Mouse (Mus musculus) stomach, postnatal 0 days (tissue): ENCODE results near the gene Stx1a. TPM values are rescaled to one million over a fixed set of nuclear protein-coding genes. Genes with fewer than 3 reads are reported as not detected.
A peak's percentile ranks its signal among the peaks of the same experiment; 100 is the strongest.

Source experiments
- ATAC-seq: fragments of 200-750 bp; cut with Nextera tagmentation; 2 replicates; pipeline ENCODE4 v1.8.0; 2017; ENCODE audit not compliant: low FRiP score, low TSS enrichment
- DNase-seq: peaks from one replicate; pipeline ENCODE4 v3.0.0-alpha.2; 2016; ENCODE audit warnings: low spot score
- H3K27ac ChIP-seq: fragments of 300-500 bp; sonication (generic); replicated peaks from 2 replicates; pipeline ENCODE4 v1.5.1; 2014; ENCODE audit warnings: mild to moderate bottlenecking, control low read depth
- H3K27me3 ChIP-seq: fragments of 300-500 bp; sonication (generic); 2 replicates; pipeline ENCODE4 v1.6.1; 2014; ENCODE audit warnings: low read length; ENCODE audit not compliant: control insufficient read depth, insufficient read depth
- H3K36me3 ChIP-seq: fragments of 300-500 bp; sonication (generic); 2 replicates; pipeline ENCODE4 v1.6.1; 2014; ENCODE audit warnings: low read length, mixed read lengths; ENCODE audit not compliant: control insufficient read depth, insufficient read depth
- H3K4me1 ChIP-seq: fragments of 300-500 bp; sonication (generic); replicated peaks from 2 replicates; pipeline ENCODE4 v1.6.1; 2014; ENCODE audit warnings: antibody characterized with exemption; ENCODE audit not compliant: control insufficient read depth, insufficient read depth
- H3K4me2 ChIP-seq: fragments of 300-500 bp; sonication (generic); replicated peaks from 2 replicates; pipeline ENCODE4 v1.6.1; 2014; ENCODE audit warnings: low read depth, mild to moderate bottlenecking, control low read depth, moderate library complexity
- H3K4me3 ChIP-seq: fragments of 300-500 bp; sonication (generic); 2 replicates; pipeline ENCODE4 v1.5.1; 2014; ENCODE audit warnings: low read depth, low read length, control low read depth
- H3K9ac ChIP-seq: fragments of 300-500 bp; sonication (generic); 2 replicates; pipeline ENCODE4 v1.6.1; 2014; ENCODE audit warnings: mild to moderate bottlenecking, low read length, control low read depth, mixed read lengths
- H3K9me3 ChIP-seq: fragments of 300-500 bp; sonication (generic); 2 replicates; pipeline ENCODE4 v1.6.1; 2016; ENCODE audit warnings: low read length; ENCODE audit not compliant: control insufficient read depth
- CTCF ChIP-seq: IDR thresholded peaks from 2 replicates; pipeline ENCODE4 v1.5.1; 2016; ENCODE audit warnings: antibody characterized with exemption, low read depth, mild to moderate bottlenecking, moderate library complexity
- EP300 ChIP-seq: optimal IDR thresholded peaks from 2 replicates; pipeline ENCODE3; 2016; ENCODE audit warnings: antibody characterized with exemption
- WGBS: fragments of 180-500 bp; shearing (Covaris S2); extraction: QIAGEN DNeasy Blood & Tissue Kit; methylation state at CpG from one replicate; pipeline ENCODE4 v1.1.7; 2014; 5-methylcytosine and 5-hydroxymethylcytosine counted together
- polyA plus RNA-seq: library from polyadenylated mRNA; unstranded; fragments of >200 nt; fragmentation: Nextera tagmentation; extraction: Ambion mirVana; gene quantifications from 2 replicates; pipeline ENCODE4 v1.2.1, GENCODE M21; 2015

The Stx1a gene
- polyA plus RNA-seq, 1 experiment from 2014 or later: 5.3 TPM

DNA sequence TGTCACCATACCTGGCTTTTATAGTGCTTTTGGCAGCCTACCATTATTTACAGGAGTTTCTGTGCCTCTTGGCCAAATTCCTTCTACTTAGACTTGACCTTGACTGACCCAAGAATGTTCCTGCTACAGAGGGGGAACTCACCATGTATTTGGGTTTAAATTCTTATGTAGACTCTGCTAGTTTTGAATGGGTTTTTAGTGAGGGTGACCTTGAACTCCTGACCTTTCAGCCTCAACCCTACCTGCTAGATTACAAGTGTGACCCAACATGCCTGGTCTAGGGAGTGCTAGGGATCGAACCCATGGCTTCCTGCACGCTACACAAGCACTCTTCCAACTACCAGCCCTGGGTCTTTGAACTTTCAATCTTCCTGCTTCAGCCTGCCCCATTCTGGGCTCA, 48.8 kb downstream of the Stx1a start:
- TF ChIP-seq EP300: no peak
- no peak for TF ChIP-seq CTCF
- ATAC-seq: no peak
- WGBS: 95% methylated on average over 2 of the region's 2 CpGs
- no peaks in the 10 kb centered on the region for H3K36me3 ChIP-seq
- no peak overlapping the region for H3K9ac ChIP-seq
- H3K27ac ChIP-seq: no peak overlapping the region
- no peak overlapping the region for H3K4me2 ChIP-seq
- H3K27me3 ChIP-seq: no peaks in the 10 kb centered on the region
- DNase-seq: no peak
- H3K4me3 ChIP-seq: no peak overlapping the region
- no peaks in the 10 kb centered on the region for H3K9me3 ChIP-seq
- H3K4me1 ChIP-seq: no peaks in the 10 kb centered on the region

DNA sequence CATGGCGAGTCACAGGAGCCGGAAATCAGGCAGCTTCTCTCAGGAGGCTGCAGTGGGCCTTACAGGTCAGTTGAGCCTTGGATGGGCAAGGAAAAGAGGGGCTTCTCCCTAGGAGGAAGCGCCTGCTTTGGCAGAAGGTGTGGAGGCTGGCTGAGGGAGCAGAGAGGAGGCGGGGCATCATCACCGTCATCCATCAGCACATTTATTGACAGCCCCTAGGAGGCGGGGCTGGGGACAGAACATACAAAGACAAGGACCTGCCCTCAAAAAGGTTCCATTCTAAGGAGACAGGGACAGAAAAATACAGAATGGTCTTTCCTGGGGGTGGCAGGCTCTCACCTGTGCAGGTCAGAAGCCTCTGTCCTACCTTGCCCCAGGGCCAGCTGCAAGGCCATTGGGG, 49.4 kb downstream of the Stx1a start:
- no peaks in the 10 kb centered on the region for H3K9me3 ChIP-seq
- ATAC-seq: no peak
- 71% methylated on average over 6 of the region's 6 CpGs for WGBS
- no peak overlapping the region for H3K9ac ChIP-seq
- H3K27me3 ChIP-seq: no peaks in the 10 kb centered on the region
- H3K27ac ChIP-seq: no peak overlapping the region
- TF ChIP-seq EP300 (no peak), CTCF (no peak)
- no peak for DNase-seq
- no peak overlapping the region for H3K4me2 ChIP-seq
- no peaks in the 10 kb centered on the region for H3K36me3 ChIP-seq
- H3K4me3 ChIP-seq: no peak overlapping the region
- H3K4me1 ChIP-seq: no peaks in the 10 kb centered on the region

GRCm38 (mm10) chr5:135073349-135074150, 50.3 kb downstream of the Stx1a start:
- ATAC-seq: no peak
- H3K27me3 ChIP-seq: no peaks in the 10 kb centered on the region
- no peaks in the 10 kb centered on the region for H3K36me3 ChIP-seq
- H3K9ac ChIP-seq: peak overlapping the region; percentile 2; the same call in 1 of the 2 replicates
- DNase-seq: no peak
- no peak overlapping the region for H3K27ac ChIP-seq
- H3K4me1 ChIP-seq: no peaks in the 10 kb centered on the region
- H3K4me3 ChIP-seq: no peak overlapping the region
- WGBS: 34% methylated on average over 18 of the region's 26 CpGs
- no peak overlapping the region for H3K4me2 ChIP-seq
- TF ChIP-seq EP300: no peak
- no peak for TF ChIP-seq CTCF
- no peaks in the 10 kb centered on the region for H3K9me3 ChIP-seq

DNA sequence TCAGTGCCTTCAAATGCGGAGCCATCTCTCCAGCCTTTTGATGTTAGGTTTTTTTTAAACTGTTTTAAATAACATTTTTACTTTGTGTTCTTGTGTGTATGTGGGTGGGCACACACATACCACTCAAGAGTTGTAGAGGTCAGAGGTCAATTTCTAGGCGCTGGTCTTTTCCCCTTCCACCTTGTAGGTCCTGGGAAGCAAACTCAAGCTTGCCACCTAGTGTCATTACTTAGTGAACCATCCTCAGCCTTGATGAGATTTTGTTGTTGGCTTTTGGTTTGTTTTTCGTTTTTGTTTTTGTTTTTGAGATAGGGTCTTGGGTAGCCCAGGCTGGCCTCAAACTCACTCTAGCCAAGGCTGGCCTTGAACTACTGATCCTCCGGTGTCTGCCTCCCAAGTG, 52.4 kb downstream of the Stx1a start:
- DNase-seq (no peak), ATAC-seq (no peak)
- H3K9ac ChIP-seq: no peak overlapping the region
- 61% methylated on average over 4 of the region's 4 CpGs for WGBS
- no peak overlapping the region for H3K27ac ChIP-seq
- H3K4me3 ChIP-seq: no peak overlapping the region
- TF ChIP-seq CTCF (peak; percentile 42), EP300 (no peak)
- H3K27me3 ChIP-seq: no peaks in the 10 kb centered on the region
- H3K36me3 ChIP-seq: no peaks in the 10 kb centered on the region
- no peak overlapping the region for H3K4me2 ChIP-seq
- no peaks in the 10 kb centered on the region for H3K9me3 ChIP-seq
- H3K4me1 ChIP-seq: no peaks in the 10 kb centered on the region

GRCm38 (mm10) chr5:135076368-135076767, 53.1 kb downstream of the Stx1a start:
- TF ChIP-seq CTCF (no peak), EP300 (no peak)
- Histone ChIP-seq H3K4me3 (no peak overlapping the region), H3K9ac (no peak overlapping the region), H3K36me3 (no peaks in the 10 kb centered on the region), H3K27me3 (no peaks in the 10 kb centered on the region), H3K4me2 (no peak overlapping the region), H3K27ac (no peak overlapping the region), H3K4me1 (no peaks in the 10 kb centered on the region), H3K9me3 (no peaks in the 10 kb centered on the region)
- DNase-seq (no peak), ATAC-seq (no peak)
- 78% methylated on average over 14 of the region's 14 CpGs for WGBS

DNA sequence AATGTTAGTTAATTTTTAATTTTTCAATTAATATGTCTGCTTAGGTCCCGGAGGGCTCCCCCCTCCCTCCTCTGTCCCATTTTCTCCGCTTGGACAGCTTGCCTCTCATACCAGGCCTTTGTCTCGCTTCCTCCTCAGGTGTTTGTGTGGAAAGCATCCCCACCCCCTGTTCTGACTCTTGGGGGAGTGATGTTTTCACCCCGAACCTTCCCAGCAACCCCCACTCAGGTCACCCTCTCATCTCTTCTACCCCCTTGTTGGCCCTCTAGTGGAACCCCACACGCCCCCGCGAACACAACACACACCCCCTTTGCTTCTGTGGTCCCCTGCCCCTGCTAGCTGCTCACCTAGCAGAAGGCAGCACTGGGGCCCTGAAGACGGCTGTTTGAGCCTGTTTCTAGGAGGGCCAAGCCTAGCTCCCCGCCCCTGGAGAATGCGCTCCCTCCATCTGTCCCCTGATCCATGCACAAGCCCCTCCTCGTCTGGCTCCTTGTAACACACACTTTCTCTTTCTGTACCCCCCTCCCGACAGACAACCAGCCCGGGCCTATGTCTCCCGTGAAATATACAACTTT, 53.7 kb downstream of the Stx1a start:
- no peaks in the 10 kb centered on the region for H3K4me1 ChIP-seq
- peak overlapping the region; percentile 90 for H3K9ac ChIP-seq
- H3K9me3 ChIP-seq: no peaks in the 10 kb centered on the region
- 17% methylated on average over 14 of the region's 14 CpGs for WGBS
- H3K4me3 ChIP-seq: peak overlapping the region; percentile 80
- no peaks in the 10 kb centered on the region for H3K36me3 ChIP-seq
- H3K27me3 ChIP-seq: no peaks in the 10 kb centered on the region
- H3K27ac ChIP-seq: no peak overlapping the region
- H3K4me2 ChIP-seq: peak overlapping the region; percentile 94
- no peak for TF ChIP-seq EP300
- ATAC-seq (peak; percentile 22; the same call in 1 of the 2 replicates), DNase-seq (peak; percentile 29)
